Mouse (Mus musculus) testis, adult 2 months (tissue): ENCODE measurements at regions not wholly inside any gene's neighbourhood (a gene's known extent, or its start where the extent isn't known, plus 50 kb on each side); places are given as distances from the start of the nearest gene placed in this dataset.

Source experiments
- H3K27ac ChIP-seq: fragments of 200-500 bp; 2 replicates; pipeline ENCODE4 v1.5.1; 2012; ENCODE audit warnings: low read depth, low read length; ENCODE audit not compliant: control insufficient read depth, insufficient read depth
- H3K27me3 ChIP-seq: fragments of 200-500 bp; 2 replicates; pipeline ENCODE4 v1.6.1; 2012; ENCODE audit warnings: mild to moderate bottlenecking, low read length, moderate library complexity; ENCODE audit not compliant: control insufficient read depth, insufficient read depth
- H3K36me3 ChIP-seq: fragments of 200-500 bp; 2 replicates; pipeline ENCODE4 v1.6.1; 2012; ENCODE audit warnings: mild to moderate bottlenecking, low read length; ENCODE audit not compliant: control insufficient read depth, insufficient read depth
- H3K4me1 ChIP-seq: fragments of 200-500 bp; 2 replicates; pipeline ENCODE4 v1.6.1; 2012; ENCODE audit warnings: low read length; ENCODE audit not compliant: control insufficient read depth, insufficient read depth
- H3K4me3 ChIP-seq: fragments of 200-500 bp; 2 replicates; pipeline ENCODE4 v1.5.1; 2012; ENCODE audit warnings: low read depth, mild to moderate bottlenecking, low read length, moderate library complexity, mixed read lengths; ENCODE audit not compliant: control insufficient read depth
- CTCF ChIP-seq: fragments of 200-500 bp; IDR thresholded peaks from 2 replicates; pipeline ENCODE4 v1.5.1; 2012; ENCODE audit warnings: low read depth, mild to moderate bottlenecking, inconsistent platforms, low read length, moderate library complexity; ENCODE audit not compliant: control insufficient read depth, insufficient read depth, insufficient replicate concordance
- POLR2A ChIP-seq: fragments of 200-500 bp; IDR thresholded peaks from 2 replicates; pipeline ENCODE4 v1.6.1; 2012; ENCODE audit warnings: low read depth, mild to moderate bottlenecking, inconsistent platforms, low read length, moderate library complexity; ENCODE audit not compliant: control insufficient read depth

DNA sequence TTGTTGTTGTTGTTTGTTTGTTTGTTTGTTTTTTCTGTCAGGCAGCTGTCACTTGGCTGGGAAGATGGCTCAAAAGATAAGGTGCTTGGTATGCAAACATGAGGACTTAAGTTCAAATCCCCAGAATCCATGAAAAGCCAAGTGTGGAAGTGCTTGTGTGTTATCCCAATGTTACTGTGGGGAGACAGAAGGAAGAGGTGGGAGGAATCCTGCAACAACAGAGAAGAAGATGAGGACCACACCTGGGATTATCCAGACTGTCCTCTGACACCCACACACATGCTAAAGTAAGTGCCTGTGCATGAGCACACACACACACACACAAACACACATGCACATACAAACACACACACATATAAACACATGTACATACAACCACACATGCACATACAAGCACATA is 207.6 kb upstream of the Arid1b start:
- no peaks in the 10 kb centered on the region for H3K4me1 ChIP-seq
- H3K36me3 ChIP-seq: no peaks in the 10 kb centered on the region
- no peak overlapping the region for H3K4me3 ChIP-seq
- TF ChIP-seq CTCF (no peak), POLR2A (no peak)
- no peak overlapping the region for H3K27ac ChIP-seq
- no peaks in the 10 kb centered on the region for H3K27me3 ChIP-seq

DNA sequence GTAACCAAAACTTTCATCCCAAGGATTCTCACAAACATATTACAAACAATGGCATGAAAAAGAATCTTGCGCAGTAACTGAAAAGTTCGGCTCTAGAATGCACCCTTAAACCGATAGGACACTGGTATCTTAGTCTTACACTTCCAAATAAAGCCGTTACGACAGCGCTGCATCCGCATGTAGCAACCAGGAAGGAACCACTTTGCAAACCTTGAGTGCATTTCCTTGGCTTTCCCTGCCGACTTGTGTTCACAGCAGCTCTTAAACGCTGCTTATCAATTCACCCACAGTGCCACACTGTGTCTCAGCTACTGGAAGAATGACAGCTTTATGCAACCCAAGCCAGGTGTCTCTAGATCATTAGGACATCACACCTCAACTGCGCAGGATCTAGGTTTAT is 202.3 kb upstream of the Arid1b start:
- Histone ChIP-seq H3K27me3 (no peaks in the 10 kb centered on the region), H3K36me3 (no peaks in the 10 kb centered on the region), H3K4me3 (no peak overlapping the region), H3K4me1 (peaks cover 2% of the 10 kb centered on the region; the same call in 1 of the 2 replicates), H3K27ac (no peak overlapping the region)
- TF ChIP-seq CTCF (no peak), POLR2A (no peak)

GRCm38 (mm10) chr17:4796241-4796640 is 197.9 kb upstream of the Arid1b start:
- H3K4me3 ChIP-seq: no peak overlapping the region
- no peak overlapping the region for H3K27ac ChIP-seq
- H3K36me3 ChIP-seq: no peaks in the 10 kb centered on the region
- TF ChIP-seq POLR2A (no peak), CTCF (no peak)
- H3K4me1 ChIP-seq: peaks cover 2% of the 10 kb centered on the region; the same call in 1 of the 2 replicates
- H3K27me3 ChIP-seq: no peaks in the 10 kb centered on the region

DNA sequence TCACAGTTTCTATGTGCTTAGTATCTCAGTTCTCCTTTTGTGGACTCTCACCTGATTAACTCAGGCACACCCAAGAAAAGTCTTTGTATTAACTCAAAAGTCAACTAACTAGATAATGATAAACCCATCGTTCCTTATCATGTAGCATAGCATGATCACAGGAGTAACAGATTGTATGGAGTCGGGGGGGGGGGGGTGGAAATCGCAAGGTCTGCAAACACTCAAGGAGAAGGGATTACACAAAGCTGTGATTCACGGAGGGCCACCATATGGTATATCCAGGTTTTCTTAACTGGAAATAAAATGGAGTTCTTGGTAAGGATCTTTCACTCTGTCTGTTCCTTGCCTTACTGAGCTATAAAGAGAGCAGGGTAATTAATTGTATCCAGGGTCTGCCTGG is 190.1 kb upstream of the Arid1b start:
- Histone ChIP-seq H3K27me3 (no peaks in the 10 kb centered on the region), H3K36me3 (no peaks in the 10 kb centered on the region), H3K4me1 (peaks cover 2% of the 10 kb centered on the region), H3K4me3 (no peak overlapping the region), H3K27ac (no peak overlapping the region)
- TF ChIP-seq CTCF (no peak), POLR2A (no peak)

GRCm38 (mm10) chr17:4806051-4806450 is 188.1 kb upstream of the Arid1b start:
- TF ChIP-seq POLR2A: no peak
- TF ChIP-seq CTCF: no peak
- peak overlapping the region; percentile 72 for H3K27ac ChIP-seq
- H3K4me3 ChIP-seq: no peak overlapping the region
- no peaks in the 10 kb centered on the region for H3K36me3 ChIP-seq
- H3K4me1 ChIP-seq: peaks cover 2% of the 10 kb centered on the region
- H3K27me3 ChIP-seq: no peaks in the 10 kb centered on the region

DNA sequence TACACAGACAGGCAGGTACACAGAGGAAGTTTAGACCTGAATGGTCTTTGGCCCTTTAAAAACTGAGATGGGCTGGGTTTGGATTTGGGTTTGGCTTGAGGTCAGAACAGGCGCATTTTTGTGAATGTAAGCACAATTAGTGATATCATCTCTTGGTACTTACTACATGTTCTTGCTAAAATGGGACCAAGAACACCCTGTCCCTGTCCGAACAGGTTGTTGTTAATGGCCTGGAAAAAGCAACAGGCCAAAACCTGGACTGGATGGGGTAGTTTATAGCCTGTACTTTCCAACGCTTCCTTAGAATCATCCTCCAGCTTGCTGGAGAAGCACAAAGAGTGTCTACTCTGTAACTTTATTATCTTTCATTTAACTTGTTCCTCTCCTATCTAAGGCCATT is 185.2 kb upstream of the Arid1b start:
- no peak overlapping the region for H3K4me3 ChIP-seq
- peaks cover 2% of the 10 kb centered on the region for H3K4me1 ChIP-seq
- no peak for TF ChIP-seq CTCF
- no peak for TF ChIP-seq POLR2A
- H3K27me3 ChIP-seq: no peaks in the 10 kb centered on the region
- H3K27ac ChIP-seq: no peak overlapping the region
- H3K36me3 ChIP-seq: no peaks in the 10 kb centered on the region

DNA sequence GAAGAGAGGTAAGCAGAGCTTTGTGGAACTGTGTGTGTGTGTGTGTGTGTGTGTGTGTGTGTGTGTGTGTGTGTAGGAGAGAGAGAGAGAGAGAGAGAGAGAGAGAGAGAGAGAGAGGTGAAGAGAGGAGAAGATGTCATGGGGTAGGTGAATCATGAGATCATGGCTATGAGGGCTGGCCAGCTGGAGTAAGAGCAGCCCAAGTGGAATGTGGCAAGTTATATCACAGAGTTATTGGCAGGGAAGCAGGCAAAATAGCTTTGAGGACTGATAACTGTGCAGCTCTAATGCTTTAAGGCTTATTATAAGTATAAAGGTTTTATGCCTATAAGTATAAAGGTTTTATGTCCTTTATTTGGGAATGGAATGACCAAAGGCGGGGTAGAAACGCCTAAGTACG is 180.9 kb upstream of the Arid1b start:
- H3K27me3 ChIP-seq: no peaks in the 10 kb centered on the region
- no peaks in the 10 kb centered on the region for H3K36me3 ChIP-seq
- TF ChIP-seq POLR2A (no peak), CTCF (no peak)
- no peaks in the 10 kb centered on the region for H3K4me1 ChIP-seq
- H3K27ac ChIP-seq: no peak overlapping the region
- no peak overlapping the region for H3K4me3 ChIP-seq

DNA sequence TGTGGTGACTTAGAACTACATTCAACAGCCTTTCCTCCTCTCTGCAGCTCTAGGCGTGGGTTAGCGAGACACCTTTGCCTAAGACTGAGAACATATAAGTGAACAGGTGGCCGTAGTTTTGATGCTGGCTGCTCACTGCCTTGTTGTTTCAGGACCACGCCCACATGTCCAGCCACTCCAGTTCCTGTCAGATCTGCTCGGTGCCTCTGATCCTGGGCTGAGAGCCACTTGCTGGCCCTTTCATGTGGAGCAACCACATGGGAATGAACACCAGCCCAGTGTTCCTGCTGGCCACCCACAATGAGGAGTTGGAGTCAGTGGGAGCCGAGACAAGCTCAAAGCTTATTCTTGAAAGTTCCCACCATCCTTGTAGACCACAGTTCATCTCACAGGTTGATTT is 180.5 kb upstream of the Arid1b start:
- Histone ChIP-seq H3K27me3 (no peaks in the 10 kb centered on the region), H3K36me3 (no peaks in the 10 kb centered on the region), H3K4me3 (no peak overlapping the region), H3K4me1 (no peaks in the 10 kb centered on the region), H3K27ac (no peak overlapping the region)
- TF ChIP-seq POLR2A (no peak), CTCF (no peak)
